In the genomic region with DNA sequence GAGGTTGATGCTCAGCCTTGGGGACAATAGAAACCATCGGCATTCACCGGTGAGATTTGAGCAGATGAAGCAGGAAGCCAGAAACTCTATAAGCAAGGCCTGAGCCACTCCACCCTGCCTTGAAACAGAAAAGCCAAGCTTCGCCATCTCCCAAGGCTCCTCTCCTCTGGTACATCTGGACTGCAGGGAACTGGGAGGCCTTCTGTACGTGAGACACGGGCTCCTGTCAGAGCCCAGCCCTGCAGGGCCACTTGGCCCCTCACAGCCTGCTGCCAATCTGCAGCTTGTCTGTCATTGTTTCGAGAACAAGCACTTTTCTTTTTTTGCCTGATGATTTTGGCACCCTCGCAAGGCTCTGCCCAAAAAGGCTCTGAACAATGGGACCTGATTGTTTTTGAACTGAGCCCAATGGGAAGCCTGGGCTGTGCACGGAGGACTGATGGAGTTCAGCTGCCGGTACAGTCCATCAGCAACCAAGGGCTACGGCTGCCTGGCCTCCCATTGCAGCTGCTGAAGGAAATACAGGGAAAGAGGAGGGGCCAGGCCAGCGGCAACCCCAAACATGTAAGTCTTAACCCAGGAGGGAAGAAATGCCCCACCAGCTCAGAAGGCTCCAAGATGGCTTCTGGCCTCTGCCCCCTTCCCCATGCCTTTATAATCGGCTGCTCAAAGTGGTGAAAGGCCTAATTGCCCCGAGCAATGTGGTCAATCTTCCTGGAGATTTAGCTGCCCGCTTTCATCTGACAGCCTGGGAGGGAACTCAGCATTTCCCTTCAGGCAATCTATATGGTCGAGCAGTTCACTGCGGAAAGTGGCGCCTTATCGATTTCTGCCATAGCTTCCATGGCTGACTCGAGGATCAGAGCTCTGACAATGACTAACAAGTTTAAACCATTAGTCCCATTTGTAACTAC, we compare ENCODE assay signal across 8 mouse cellular contexts.
DNase-seq lines count a peak whose midpoint lies in the region; ATAC-seq and TF ChIP-seq lines count a peak whose summit lies in the region.

No protein-coding gene starts in this region.

- 22% methylated on average over 19 of the region's 19 CpGs for WGBS in forebrain, postnatal 0 days
- WGBS in neural tube, embryonic 15.5 days, result 23% methylated on average over 19 of the region's 19 CpGs

- TF ChIP-seq CTCF in forebrain, postnatal 0 days (IDR thresholded peaks at IDR 0.05; ENCODE audit: low read depth), result no peak

- no peak overlapping the region for H3K4me3 ChIP-seq in forebrain, postnatal 0 days (ENCODE audit: low read depth, low read length)
- no peak overlapping the region for H3K4me3 ChIP-seq in neural tube, embryonic 15.5 days (replicated peaks)

- H3K9ac ChIP-seq in forebrain, postnatal 0 days, result no peak overlapping the region
- H3K9ac ChIP-seq in neural tube, embryonic 15.5 days (replicated peaks), result no peak overlapping the region

- H3K4me1 ChIP-seq in forebrain, postnatal 0 days (ENCODE audit: insufficient read depth), result 0 out of 2 replicates have a peak, but pooled peaks cover 7% of the 10 kb centered on the region
- peaks cover 24% of the 10 kb centered on the region for H3K4me1 ChIP-seq in neural tube, embryonic 15.5 days

- H3K27me3 ChIP-seq in forebrain, postnatal 0 days (ENCODE audit: insufficient read depth, low read length), result no peaks in the 10 kb centered on the region
- no peaks in the 10 kb centered on the region; the same call in 1 of the 2 replicates for H3K27me3 ChIP-seq in neural tube, embryonic 15.5 days (replicated peaks)

- DNase-seq in ovary, postnatal 14 days (ENCODE audit: low spot score), result peak; percentile 4
- no peak for DNase-seq in ovary, postnatal 10 days (ENCODE audit: low spot score)
- DNase-seq in forebrain, postnatal 0 days, result peak; percentile 49
- DNase-seq in layer of hippocampus, postnatal 14 days (ENCODE audit: low spot score in 2 of 2), result peak; percentile 23 to 40
- no peak for DNase-seq in ovary, postnatal 36 days (ENCODE audit: low spot score)
- DNase-seq in gastrocnemius, adult 8-10 months (ENCODE audit: low spot score in 2 of 2), result no peak

- ATAC-seq in forebrain, postnatal 0 days, result peak; percentile 79
- 0 out of 2 replicates have a peak, but pooled peaks have one; percentile 33 for ATAC-seq in neural tube, embryonic 15.5 days (ENCODE audit: low FRiP score)
- ATAC-seq in CD4-positive, CD25-positive, alpha-beta regulatory T cell, adult 4 months, result no peak

- H3K36me3 ChIP-seq in forebrain, postnatal 0 days (ENCODE audit: insufficient read depth), result no peaks in the 10 kb centered on the region
- H3K36me3 ChIP-seq in neural tube, embryonic 15.5 days, result no peaks in the 10 kb centered on the region

- no peak overlapping the region for H3K27ac ChIP-seq in forebrain, postnatal 0 days (ENCODE audit: low read depth, low read length)
- no peak overlapping the region for H3K27ac ChIP-seq in neural tube, embryonic 15.5 days (replicated peaks)

- H3K4me2 ChIP-seq in forebrain, postnatal 0 days (ENCODE audit: low read depth), result peak overlapping the region; percentile 5; the same call in 1 of the 2 replicates
- H3K4me2 ChIP-seq in neural tube, embryonic 15.5 days, result peak overlapping the region; percentile 33

- H3K9me3 ChIP-seq in forebrain, postnatal 0 days (ENCODE audit: low read length), result no peaks in the 10 kb centered on the region
- no peaks in the 10 kb centered on the region for H3K9me3 ChIP-seq in neural tube, embryonic 15.5 days (replicated peaks)

Comparison
In these comparisons a context has a peak if more than half of its experiments do, and no peak if none do; other contexts are left out.
1. DNase-seq: peak in ovary, postnatal 14 days (single experiment), forebrain, postnatal 0 days (single experiment) and layer of hippocampus, postnatal 14 days (2 of 2); none in ovary, postnatal 10 days (single experiment), ovary, postnatal 36 days (single experiment) and gastrocnemius, adult 8-10 months (0 of 2).